Mouse (Mus musculus) bone marrow, adult 2 months (tissue): ENCODE results near the gene B9d1. TPM values are rescaled to one million over a fixed set of nuclear protein-coding genes. Genes with fewer than 3 reads are reported as not detected.

Experiments
- H3K27ac ChIP-seq: fragments of 200-500 bp; 2 replicates; pipeline ENCODE4 v1.5.1; 2012; ENCODE audit warnings: low read depth, mild to moderate bottlenecking, control low read depth, inconsistent platforms, low read length; ENCODE audit not compliant: control insufficient read depth, poor library complexity, insufficient read depth
- H3K4me1 ChIP-seq: fragments of 200-500 bp; 2 replicates; pipeline ENCODE4 v1.6.1; 2011; ENCODE audit warnings: low read length; ENCODE audit not compliant: control insufficient read depth, insufficient read depth
- H3K4me3 ChIP-seq: fragments of 200-500 bp; replicated peaks from 2 replicates; pipeline ENCODE3; 2011; ENCODE audit warnings: mild to moderate bottlenecking, low read depth, low read length, control low read depth; ENCODE audit not compliant: control insufficient read depth
- CTCF ChIP-seq: fragments of 200-500 bp; IDR thresholded peaks from 2 replicates; pipeline ENCODE4 v1.5.1; 2011; ENCODE audit warnings: low read length, control low read depth; ENCODE audit not compliant: control insufficient read depth, insufficient read depth
- POLR2A ChIP-seq: fragments of 200-500 bp; IDR thresholded peaks from 2 replicates; pipeline ENCODE4 v1.6.1; 2011; ENCODE audit warnings: low read depth, mild to moderate bottlenecking, control low read depth, low read length, borderline replicate concordance; ENCODE audit not compliant: control insufficient read depth
- WGBS: fragments of 180-500 bp; shearing (Covaris S2); methylation state at CpG from one replicate; pipeline ENCODE4 v1.1.7; 2018; 5-methylcytosine and 5-hydroxymethylcytosine counted together
- polyA plus RNA-seq: library from polyadenylated mRNA; stranded (reverse); fragments of >200 nt; gene quantifications from 2 replicates; pipeline ENCODE4 v1.2.4, GENCODE M21; 2011; ENCODE audit warnings: low replicate concordance; ENCODE audit not compliant: missing spikeins, insufficient read depth, insufficient read length

Gene B9d1
- polyA plus RNA-seq, 1 experiment = not detected

- Histone ChIP-seq H3K4me3 (no peak overlapping the region), H3K4me1 (no peaks in the 10 kb centered on the region), H3K27ac (no peak overlapping the region)
- TF ChIP-seq CTCF (no peak), POLR2A (no peak)
- WGBS = 74% methylated on average over 3 of the region's 3 CpGs
These were observed 14.7 kb downstream of the B9d1 start for GRCm38 (mm10) chr11:61519484-61520107.

GRCm38 (mm10) chr11:61526872-61527271 lies 21.9 kb downstream of the B9d1 start:
- 68% methylated on average over 1 of the region's 1 CpGs for WGBS

GRCm38 (mm10) chr11:61529268-61529713 lies 24.3 kb downstream of the B9d1 start:
- Histone ChIP-seq H3K27ac (no peak overlapping the region), H3K4me3 (no peak overlapping the region), H3K4me1 (no peaks in the 10 kb centered on the region)
- TF ChIP-seq POLR2A (no peak), CTCF (no peak)
- WGBS = 37% methylated on average over 4 of the region's 4 CpGs

More at GRCm38 (mm10) chr11:61526872-61527271, 21.9 kb downstream of the B9d1 start:
- Histone ChIP-seq H3K27ac (no peak overlapping the region), H3K4me3 (no peak overlapping the region), H3K4me1 (no peaks in the 10 kb centered on the region)
- TF ChIP-seq CTCF = no peak
- no peak for TF ChIP-seq POLR2A

GRCm38 (mm10) chr11:61532820-61533219 lies 27.9 kb downstream of the B9d1 start:
- 71% methylated on average over 2 of the region's 2 CpGs for WGBS
- H3K4me3 ChIP-seq = no peak overlapping the region
- no peaks in the 10 kb centered on the region for H3K4me1 ChIP-seq
- no peak overlapping the region for H3K27ac ChIP-seq
- no peak for TF ChIP-seq CTCF
- TF ChIP-seq POLR2A = no peak

GRCm38 (mm10) chr11:61533571-61533970 lies 28.6 kb downstream of the B9d1 start:
- Histone ChIP-seq H3K27ac (no peak overlapping the region), H3K4me1 (no peaks in the 10 kb centered on the region), H3K4me3 (no peak overlapping the region)
- 77% methylated on average over 5 of the region's 5 CpGs for WGBS
- no peak for TF ChIP-seq CTCF
- TF ChIP-seq POLR2A = no peak

- 36% methylated on average over 1 of the region's 1 CpGs for WGBS
- Histone ChIP-seq H3K4me1 (no peaks in the 10 kb centered on the region), H3K4me3 (no peak overlapping the region), H3K27ac (no peak overlapping the region)
- TF ChIP-seq POLR2A (no peak), CTCF (no peak)
These were observed 30.6 kb downstream of the B9d1 start for GRCm38 (mm10) chr11:61535530-61535929.

GRCm38 (mm10) chr11:61536952-61537351 lies 32.0 kb downstream of the B9d1 start:
- Histone ChIP-seq H3K4me3 (no peak overlapping the region), H3K4me1 (no peaks in the 10 kb centered on the region), H3K27ac (no peak overlapping the region)
- 65% methylated on average over 3 of the region's 3 CpGs for WGBS
- no peak for TF ChIP-seq CTCF
- TF ChIP-seq POLR2A = no peak

- Histone ChIP-seq H3K4me1 (no peaks in the 10 kb centered on the region), H3K4me3 (no peak overlapping the region), H3K27ac (no peak overlapping the region)
- TF ChIP-seq CTCF (no peak), POLR2A (no peak)
- 78% methylated on average over 3 of the region's 3 CpGs for WGBS
These were observed 32.4 kb downstream of the B9d1 start for GRCm38 (mm10) chr11:61537362-61537761.

- WGBS = 90% methylated on average over 7 of the region's 7 CpGs
- no peak overlapping the region for H3K4me3 ChIP-seq
- no peak overlapping the region for H3K27ac ChIP-seq
- TF ChIP-seq CTCF (no peak), POLR2A (no peak)
- no peaks in the 10 kb centered on the region for H3K4me1 ChIP-seq
These were observed 35.7 kb downstream of the B9d1 start for GRCm38 (mm10) chr11:61540642-61541041.
